Mouse (Mus musculus): ENCODE data around the gene B3galnt1. TPM values are rescaled to one million over a fixed set of nuclear protein-coding genes. Genes with fewer than 3 reads are reported as not detected.

The B3galnt1 gene
- polyA plus RNA-seq, 1 experiment from 2014 or later: 38.9 TPM

DNA sequence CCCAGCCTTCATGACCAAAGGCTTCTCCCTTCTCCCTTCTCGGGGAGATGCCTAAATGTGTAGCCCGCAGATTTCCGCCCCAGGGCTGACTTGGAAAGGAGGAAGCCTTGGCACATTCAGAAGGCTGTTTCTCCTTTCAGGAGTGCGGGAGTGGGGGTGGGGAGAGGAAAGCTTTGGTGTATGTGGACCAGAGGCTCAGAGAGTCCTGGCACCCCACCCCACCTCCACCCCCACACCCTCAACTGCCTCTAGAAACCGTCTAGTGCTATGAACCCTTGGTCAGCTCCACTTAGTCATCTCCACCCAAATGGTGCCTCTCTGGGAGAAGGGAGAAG lies 373 bp upstream of the B3galnt1 start:
- 13% methylated on average over 5 of the region's 5 CpGs for WGBS
- Histone ChIP-seq H3K4me2 (replicated peaks; ENCODE audit: low read depth, low read length) (peak overlapping the region; percentile 88), H3K4me1 (ENCODE audit: insufficient read depth, low read length) (peaks cover 4% of the 10 kb centered on the region; the same call in 1 of the 2 replicates), H3K27ac (ENCODE audit: low read length) (no peak overlapping the region), H3K9ac (replicated peaks; ENCODE audit: low read length) (peak overlapping the region; percentile 85; the same call in 1 of the 2 replicates), H3K9me3 (ENCODE audit: low read length) (no peaks in the 10 kb centered on the region), H3K36me3 (ENCODE audit: insufficient read depth, low read length) (no peaks in the 10 kb centered on the region), H3K27me3 (ENCODE audit: insufficient read depth, low read length) (no peaks in the 10 kb centered on the region), H3K4me3 (ENCODE audit: low read length) (peak overlapping the region; percentile 72)
- ATAC-seq (ENCODE audit: low FRiP score, low TSS enrichment): peak; percentile 49; the same call in 1 of the 2 replicates

- peak overlapping the region; percentile 85 for H3K9ac ChIP-seq (replicated peaks; ENCODE audit: low read length)
- no peak overlapping the region for H3K27ac ChIP-seq (ENCODE audit: low read length)
- peak overlapping the region; percentile 72 for H3K4me3 ChIP-seq (ENCODE audit: low read length)
- H3K36me3 ChIP-seq (ENCODE audit: insufficient read depth, low read length): no peaks in the 10 kb centered on the region
- peak overlapping the region; percentile 88 for H3K4me2 ChIP-seq (replicated peaks; ENCODE audit: low read depth, low read length)
- no peaks in the 10 kb centered on the region for H3K9me3 ChIP-seq (ENCODE audit: low read length)
- 6% methylated on average over 7 of the region's 7 CpGs for WGBS
- peaks cover 4% of the 10 kb centered on the region; the same call in 1 of the 2 replicates for H3K4me1 ChIP-seq (ENCODE audit: insufficient read depth, low read length)
- no peaks in the 10 kb centered on the region for H3K27me3 ChIP-seq (ENCODE audit: insufficient read depth, low read length)
- ATAC-seq (ENCODE audit: low FRiP score, low TSS enrichment): peak; percentile 19; the same call in 1 of the 2 replicates
These were observed 944 bp downstream of the B3galnt1 start for GRCm38 (mm10) chr3:69597816-69598215.

DNA sequence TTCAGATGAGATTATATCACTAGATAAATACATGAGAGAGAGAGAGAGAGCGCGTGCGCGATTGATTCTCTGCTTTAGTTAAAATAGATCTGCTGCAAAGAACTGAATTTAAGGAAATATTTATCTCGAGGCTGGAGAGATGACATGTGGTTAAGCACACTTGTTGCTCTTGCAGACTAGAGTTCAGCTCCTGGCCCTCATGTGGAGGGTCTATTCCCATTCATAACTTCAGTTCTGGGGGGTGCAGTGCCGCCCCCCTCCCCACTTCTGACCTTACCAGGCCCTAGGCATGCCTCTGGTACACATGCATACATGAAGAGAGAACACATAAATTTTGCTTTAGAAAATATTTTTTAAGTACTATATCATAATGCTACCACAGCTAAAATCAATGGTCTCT lies 1.5 kb downstream of the B3galnt1 start:
- H3K4me1 ChIP-seq (ENCODE audit: insufficient read depth, low read length): peaks cover 4% of the 10 kb centered on the region; the same call in 1 of the 2 replicates
- no peak for ATAC-seq (ENCODE audit: low FRiP score, low TSS enrichment)
- H3K9me3 ChIP-seq (ENCODE audit: low read length): no peaks in the 10 kb centered on the region
- no peaks in the 10 kb centered on the region for H3K36me3 ChIP-seq (ENCODE audit: insufficient read depth, low read length)
- no peaks in the 10 kb centered on the region for H3K27me3 ChIP-seq (ENCODE audit: insufficient read depth, low read length)
- peak overlapping the region; percentile 72; the same call in 1 of the 2 replicates for H3K4me3 ChIP-seq (ENCODE audit: low read length)
- no peak overlapping the region for H3K9ac ChIP-seq (replicated peaks; ENCODE audit: low read length)
- H3K4me2 ChIP-seq (replicated peaks; ENCODE audit: low read depth, low read length): peak overlapping the region; percentile 88
- no peak overlapping the region for H3K27ac ChIP-seq (ENCODE audit: low read length)
- WGBS: 87% methylated on average over 6 of the region's 6 CpGs

DNA sequence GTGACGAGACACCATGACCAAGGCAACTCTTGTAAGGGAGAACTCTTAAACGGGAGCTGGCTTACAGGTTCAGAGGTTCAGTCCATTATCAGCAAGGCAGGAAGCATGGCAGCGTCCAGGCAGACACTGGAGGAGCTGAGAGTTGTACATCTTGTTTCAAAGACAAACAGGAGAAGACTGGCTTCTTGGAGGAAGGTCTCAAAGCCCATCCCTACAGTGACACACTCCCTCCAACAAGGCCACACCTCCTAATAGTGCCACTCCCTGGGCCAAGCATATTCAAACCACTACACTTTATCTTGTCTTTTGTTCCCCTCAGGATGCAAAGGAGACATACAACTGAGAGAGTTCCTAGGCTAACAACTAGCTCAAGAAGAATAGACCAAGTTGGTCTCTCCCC lies 2.6 kb downstream of the B3galnt1 start:
- Histone ChIP-seq H3K36me3 (ENCODE audit: insufficient read depth, low read length) (no peaks in the 10 kb centered on the region), H3K4me1 (ENCODE audit: insufficient read depth, low read length) (peaks cover 4% of the 10 kb centered on the region; the same call in 1 of the 2 replicates), H3K9me3 (ENCODE audit: low read length) (no peaks in the 10 kb centered on the region), H3K4me2 (replicated peaks; ENCODE audit: low read depth, low read length) (no peak overlapping the region), H3K4me3 (ENCODE audit: low read length) (no peak overlapping the region), H3K9ac (replicated peaks; ENCODE audit: low read length) (no peak overlapping the region), H3K27me3 (ENCODE audit: insufficient read depth, low read length) (no peaks in the 10 kb centered on the region), H3K27ac (ENCODE audit: low read length) (no peak overlapping the region)
- no peak for ATAC-seq (ENCODE audit: low FRiP score, low TSS enrichment)
- 71% methylated on average over 3 of the region's 3 CpGs for WGBS

DNA sequence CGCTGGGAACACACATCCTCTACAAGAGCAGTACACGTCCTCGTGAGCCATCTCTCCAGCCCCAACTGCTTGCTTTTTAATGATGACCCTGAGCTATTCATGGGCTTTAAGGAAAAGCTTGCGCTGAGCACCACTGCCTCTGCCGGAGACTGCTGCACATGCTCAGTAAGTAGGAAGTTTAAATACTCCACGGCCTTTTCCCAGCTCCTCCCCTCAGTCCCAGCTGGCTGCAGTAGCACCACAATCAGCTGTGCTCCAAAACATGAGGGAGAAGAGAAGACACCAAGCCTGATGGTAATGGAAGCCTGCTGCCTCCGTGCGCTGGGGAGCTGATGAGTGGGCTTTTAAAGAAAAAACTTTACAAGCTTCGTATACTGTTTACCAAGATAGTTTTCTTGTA lies 4.7 kb downstream of the B3galnt1 start:
- Histone ChIP-seq H3K36me3 (ENCODE audit: insufficient read depth, low read length) (no peaks in the 10 kb centered on the region), H3K27ac (ENCODE audit: low read length) (no peak overlapping the region), H3K4me2 (replicated peaks; ENCODE audit: low read depth, low read length) (no peak overlapping the region), H3K4me3 (ENCODE audit: low read length) (no peak overlapping the region), H3K27me3 (ENCODE audit: insufficient read depth, low read length) (no peaks in the 10 kb centered on the region), H3K4me1 (ENCODE audit: insufficient read depth, low read length) (peaks cover 4% of the 10 kb centered on the region; the same call in 1 of the 2 replicates), H3K9me3 (ENCODE audit: low read length) (0 out of 2 replicates have a peak, but pooled peaks cover 2% of the 10 kb centered on the region), H3K9ac (replicated peaks; ENCODE audit: low read length) (no peak overlapping the region)
- ATAC-seq (ENCODE audit: low FRiP score, low TSS enrichment): no peak
- 75% methylated on average over 9 of the region's 9 CpGs for WGBS

- Histone ChIP-seq H3K4me2 (replicated peaks; ENCODE audit: low read depth, low read length) (no peak overlapping the region), H3K27me3 (ENCODE audit: insufficient read depth, low read length) (no peaks in the 10 kb centered on the region), H3K4me1 (ENCODE audit: insufficient read depth, low read length) (peaks cover 4% of the 10 kb centered on the region; the same call in 1 of the 2 replicates), H3K9ac (replicated peaks; ENCODE audit: low read length) (no peak overlapping the region), H3K27ac (ENCODE audit: low read length) (no peak overlapping the region), H3K36me3 (ENCODE audit: insufficient read depth, low read length) (no peaks in the 10 kb centered on the region), H3K9me3 (ENCODE audit: low read length) (0 out of 2 replicates have a peak, but pooled peaks cover 2% of the 10 kb centered on the region), H3K4me3 (ENCODE audit: low read length) (no peak overlapping the region)
- no peak for ATAC-seq (ENCODE audit: low FRiP score, low TSS enrichment)
- 91% methylated on average over 8 of the region's 8 CpGs for WGBS
These were observed 5.3 kb downstream of the B3galnt1 start for GRCm38 (mm10) chr3:69593426-69593825.

DNA sequence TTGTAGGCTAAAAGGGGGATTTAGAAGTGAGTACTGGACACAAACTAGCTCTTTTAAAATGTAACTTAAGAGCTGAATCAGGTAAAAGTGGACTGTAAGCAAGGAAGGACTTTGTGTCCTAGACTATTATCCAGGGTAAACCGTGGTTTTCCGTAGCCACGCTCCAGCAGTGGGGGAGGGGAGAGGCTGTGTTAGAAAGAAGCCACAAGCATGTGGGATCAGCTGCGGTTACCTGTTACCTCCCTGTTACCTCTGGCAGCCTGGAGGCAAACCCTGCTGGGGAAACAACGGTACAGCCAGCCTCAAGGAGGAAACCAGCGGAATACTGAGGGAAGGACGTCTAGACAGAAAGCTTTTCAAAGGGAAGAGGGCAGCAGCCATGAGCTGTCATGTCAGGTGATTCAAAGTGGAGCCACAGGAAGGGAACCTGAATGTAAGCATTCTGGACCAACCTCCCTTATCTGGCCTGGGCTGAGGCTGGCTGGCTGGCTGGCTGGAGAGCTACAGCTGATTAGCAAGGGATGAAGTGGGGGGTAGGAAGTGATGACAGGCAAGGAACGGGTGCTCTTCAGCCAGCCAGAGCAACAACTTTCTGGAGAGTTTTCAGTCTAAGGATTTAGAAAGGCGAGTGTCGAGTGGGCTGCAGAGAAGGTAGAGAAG lies 10.5 kb downstream of the B3galnt1 start:
- Histone ChIP-seq H3K4me2 (replicated peaks; ENCODE audit: low read depth, low read length) (no peak overlapping the region), H3K9me3 (ENCODE audit: low read length) (0 out of 2 replicates have a peak, but pooled peaks cover 2% of the 10 kb centered on the region), H3K4me1 (ENCODE audit: insufficient read depth, low read length) (no peaks in the 10 kb centered on the region), H3K9ac (replicated peaks; ENCODE audit: low read length) (no peak overlapping the region), H3K36me3 (ENCODE audit: insufficient read depth, low read length) (no peaks in the 10 kb centered on the region), H3K27ac (ENCODE audit: low read length) (peak overlapping the region; percentile 75), H3K4me3 (ENCODE audit: low read length) (no peak overlapping the region), H3K27me3 (ENCODE audit: insufficient read depth, low read length) (no peaks in the 10 kb centered on the region)
- peak; percentile 47 for ATAC-seq (ENCODE audit: low FRiP score, low TSS enrichment)
- 53% methylated on average over 10 of the region's 10 CpGs for WGBS

GRCm38 (mm10) chr3:69583798-69584197 lies 15.0 kb downstream of the B3galnt1 start:
- H3K9ac ChIP-seq (replicated peaks; ENCODE audit: low read length): no peak overlapping the region
- H3K27me3 ChIP-seq (ENCODE audit: insufficient read depth, low read length): no peaks in the 10 kb centered on the region
- 65% methylated on average over 1 of the region's 1 CpGs for WGBS
- no peaks in the 10 kb centered on the region for H3K9me3 ChIP-seq (ENCODE audit: low read length)
- no peak overlapping the region for H3K4me3 ChIP-seq (ENCODE audit: low read length)
- peak; percentile 87 for ATAC-seq (ENCODE audit: low FRiP score, low TSS enrichment)
- H3K36me3 ChIP-seq (ENCODE audit: insufficient read depth, low read length): no peaks in the 10 kb centered on the region
- H3K4me2 ChIP-seq (replicated peaks; ENCODE audit: low read depth, low read length): no peak overlapping the region
- H3K27ac ChIP-seq (ENCODE audit: low read length): no peak overlapping the region
- H3K4me1 ChIP-seq (ENCODE audit: insufficient read depth, low read length): no peaks in the 10 kb centered on the region

DNA sequence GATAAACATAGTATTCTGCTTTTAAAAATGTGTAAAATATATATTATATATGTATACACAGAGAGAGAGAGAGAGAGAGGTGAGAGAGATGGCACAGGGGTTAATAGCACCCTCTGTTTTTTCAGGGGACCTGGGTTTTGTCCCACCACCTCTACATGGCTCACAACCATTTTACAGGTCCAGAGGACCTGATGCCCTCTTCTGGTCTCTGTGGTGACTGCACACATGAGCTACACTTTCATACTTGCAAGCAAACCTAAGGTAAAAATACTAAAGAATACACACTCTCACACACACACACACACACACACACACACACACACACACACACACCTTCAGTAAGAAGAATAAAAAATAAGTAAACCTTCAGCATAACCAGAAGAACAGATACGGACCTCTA lies 20.0 kb downstream of the B3galnt1 start:
- Histone ChIP-seq H3K9ac (replicated peaks; ENCODE audit: low read length) (no peak overlapping the region), H3K27ac (ENCODE audit: low read length) (no peak overlapping the region), H3K4me1 (ENCODE audit: insufficient read depth, low read length) (no peaks in the 10 kb centered on the region), H3K27me3 (ENCODE audit: insufficient read depth, low read length) (no peaks in the 10 kb centered on the region), H3K36me3 (ENCODE audit: insufficient read depth, low read length) (peaks cover 26% of the 10 kb centered on the region), H3K4me3 (ENCODE audit: low read length) (no peak overlapping the region), H3K9me3 (ENCODE audit: low read length) (no peaks in the 10 kb centered on the region), H3K4me2 (replicated peaks; ENCODE audit: low read depth, low read length) (no peak overlapping the region)
- 91% methylated on average over 1 of the region's 1 CpGs for WGBS
- no peak for ATAC-seq (ENCODE audit: low FRiP score, low TSS enrichment)

GRCm38 (mm10) chr3:69576715-69577114 lies 22.0 kb downstream of the B3galnt1 start:
- no peaks in the 10 kb centered on the region for H3K9me3 ChIP-seq (ENCODE audit: low read length)
- no peak for ATAC-seq (ENCODE audit: low FRiP score, low TSS enrichment)
- WGBS: 73% methylated on average over 3 of the region's 3 CpGs
- no peak overlapping the region for H3K27ac ChIP-seq (ENCODE audit: low read length)
- H3K4me3 ChIP-seq (ENCODE audit: low read length): no peak overlapping the region
- no peaks in the 10 kb centered on the region for H3K4me1 ChIP-seq (ENCODE audit: insufficient read depth, low read length)
- H3K36me3 ChIP-seq (ENCODE audit: insufficient read depth, low read length): peaks cover 26% of the 10 kb centered on the region
- H3K9ac ChIP-seq (replicated peaks; ENCODE audit: low read length): no peak overlapping the region
- H3K4me2 ChIP-seq (replicated peaks; ENCODE audit: low read depth, low read length): no peak overlapping the region
- no peaks in the 10 kb centered on the region for H3K27me3 ChIP-seq (ENCODE audit: insufficient read depth, low read length)
